Mouse (Mus musculus): ENCODE results near the gene Tcf20.
A peak's percentile ranks its signal among the peaks of the same experiment; 100 is the strongest.

The Tcf20 gene

DNA sequence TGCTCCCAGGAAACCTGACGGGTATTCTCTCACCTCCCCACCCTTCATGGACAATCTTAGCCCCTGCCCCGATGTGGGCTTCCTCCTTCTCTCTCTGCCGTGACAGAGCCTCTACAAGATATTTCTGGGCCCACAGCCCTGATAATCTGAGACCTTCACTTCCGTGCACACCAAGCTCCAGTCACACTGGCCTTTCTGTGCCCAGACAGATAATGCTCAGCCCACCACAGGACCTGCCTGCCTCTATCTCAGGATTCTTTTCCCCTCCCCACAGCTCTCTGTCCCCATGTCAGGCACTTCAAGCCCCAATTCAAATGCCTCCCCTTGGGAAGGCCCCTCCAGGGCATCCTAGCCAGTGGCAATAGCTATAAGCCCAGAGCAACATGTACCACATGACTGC lies 31.0 kb downstream of the Tcf20 start:
- H3K27me3 ChIP-seq (ENCODE audit: control insufficient read depth, insufficient read depth, low read length, poor library complexity, severe bottlenecking) = no peaks in the 10 kb centered on the region; the same call in 1 of the 2 replicates
- no peaks in the 10 kb centered on the region for H3K36me3 ChIP-seq (ENCODE audit: control insufficient read depth, insufficient read depth, low read length, poor library complexity, severe bottlenecking)
- DNase-seq (ENCODE audit: low read depth, low spot score) = no peak

DNA sequence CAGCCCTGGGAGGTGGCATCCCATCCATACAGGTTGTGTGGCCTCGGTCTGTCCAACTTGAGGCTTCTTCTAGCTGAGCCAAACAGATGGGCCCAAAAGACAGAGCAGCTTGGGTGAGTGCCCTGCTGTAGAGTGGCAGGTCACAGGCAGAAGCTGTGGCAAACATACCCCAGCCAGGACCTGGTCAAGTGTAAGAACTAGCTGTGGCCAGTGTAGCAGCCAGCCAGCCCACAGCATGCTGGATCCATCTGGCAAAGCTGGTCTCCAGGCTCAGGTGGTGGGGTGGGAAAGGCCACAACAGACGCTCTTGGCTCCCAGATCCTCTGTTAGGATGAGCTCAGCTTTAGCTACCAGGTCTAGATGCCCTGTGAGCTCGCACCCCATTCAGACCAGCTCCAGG lies 31.4 kb downstream of the Tcf20 start:
- no peaks in the 10 kb centered on the region; the same call in 1 of the 2 replicates for H3K27me3 ChIP-seq (ENCODE audit: control insufficient read depth, insufficient read depth, low read length, poor library complexity, severe bottlenecking)
- no peaks in the 10 kb centered on the region for H3K36me3 ChIP-seq (ENCODE audit: control insufficient read depth, insufficient read depth, low read length, poor library complexity, severe bottlenecking)

DNA sequence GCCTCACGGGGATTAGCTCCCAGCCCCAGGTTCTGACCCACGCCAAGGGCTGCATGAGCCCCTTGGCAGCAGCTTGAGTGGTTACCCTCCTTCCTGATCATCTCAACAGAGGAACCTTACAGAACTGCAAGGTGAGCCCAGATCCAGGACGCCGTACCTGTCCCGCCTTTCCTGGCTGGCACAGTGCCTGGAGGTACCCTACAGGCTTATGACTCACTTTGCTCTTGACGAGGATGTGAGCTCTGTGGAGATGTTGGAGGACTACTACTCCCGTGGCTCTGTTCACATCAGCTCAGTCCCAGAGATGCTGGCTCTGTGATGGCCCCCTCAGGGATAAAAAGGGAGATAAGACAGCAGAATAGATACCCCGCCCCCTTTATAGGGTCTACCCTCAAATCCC lies 32.4 kb downstream of the Tcf20 start:
- H3K27me3 ChIP-seq (ENCODE audit: control insufficient read depth, insufficient read depth, low read length, poor library complexity, severe bottlenecking) = no peaks in the 10 kb centered on the region
- no peak for DNase-seq (ENCODE audit: low read depth, low spot score)
- no peaks in the 10 kb centered on the region for H3K36me3 ChIP-seq (ENCODE audit: control insufficient read depth, insufficient read depth, low read length, poor library complexity, severe bottlenecking)

More for the DNA sequence above, 31.4 kb downstream of the Tcf20 start:
- no peak for DNase-seq (ENCODE audit: low read depth, low spot score)

DNA sequence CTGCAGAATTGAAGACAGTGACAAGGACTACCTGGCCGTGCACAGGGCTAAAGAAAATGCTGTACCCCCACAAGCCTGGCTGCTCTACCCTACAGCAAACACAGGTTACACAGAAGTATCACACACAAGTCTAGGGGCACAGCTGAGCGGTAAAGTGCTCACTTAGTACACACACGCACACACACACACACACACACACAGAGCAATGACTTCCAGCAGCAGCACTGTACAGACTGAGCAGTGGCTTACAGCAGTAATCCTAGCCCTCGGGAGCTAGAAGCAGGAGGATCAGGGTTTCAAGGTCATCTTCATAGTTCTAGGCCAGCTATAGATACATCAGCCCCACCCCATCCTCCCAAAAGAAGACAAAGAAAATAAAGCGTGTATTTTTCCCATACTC lies 33.6 kb downstream of the Tcf20 start:
- H3K36me3 ChIP-seq (ENCODE audit: control insufficient read depth, insufficient read depth, low read length, poor library complexity, severe bottlenecking) = no peaks in the 10 kb centered on the region
- no peaks in the 10 kb centered on the region for H3K27me3 ChIP-seq (ENCODE audit: control insufficient read depth, insufficient read depth, low read length, poor library complexity, severe bottlenecking)
- DNase-seq (ENCODE audit: low read depth, low spot score) = no peak

DNA sequence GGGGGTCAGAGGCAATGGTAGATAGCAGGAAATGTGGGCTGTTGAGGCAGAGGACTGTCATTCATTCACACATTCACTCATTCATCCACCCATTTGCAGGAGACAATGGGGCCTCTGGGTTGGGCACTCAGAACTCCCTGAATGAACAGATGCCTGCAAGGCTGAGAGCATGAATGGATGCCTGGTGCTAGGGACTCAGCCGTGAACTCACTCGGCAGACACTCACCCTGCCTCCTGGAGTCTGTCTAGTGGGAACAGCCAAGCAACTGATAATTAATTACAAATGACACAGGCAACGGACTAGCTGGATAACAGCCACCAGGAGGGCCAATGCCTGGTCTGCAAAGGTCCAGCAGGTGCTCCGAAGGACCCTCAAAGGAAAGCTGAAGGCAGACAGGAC lies 34.6 kb downstream of the Tcf20 start:
- DNase-seq (ENCODE audit: low read depth, low spot score) = no peak
- no peaks in the 10 kb centered on the region for H3K27me3 ChIP-seq (ENCODE audit: control insufficient read depth, insufficient read depth, low read length, poor library complexity, severe bottlenecking)

DNA sequence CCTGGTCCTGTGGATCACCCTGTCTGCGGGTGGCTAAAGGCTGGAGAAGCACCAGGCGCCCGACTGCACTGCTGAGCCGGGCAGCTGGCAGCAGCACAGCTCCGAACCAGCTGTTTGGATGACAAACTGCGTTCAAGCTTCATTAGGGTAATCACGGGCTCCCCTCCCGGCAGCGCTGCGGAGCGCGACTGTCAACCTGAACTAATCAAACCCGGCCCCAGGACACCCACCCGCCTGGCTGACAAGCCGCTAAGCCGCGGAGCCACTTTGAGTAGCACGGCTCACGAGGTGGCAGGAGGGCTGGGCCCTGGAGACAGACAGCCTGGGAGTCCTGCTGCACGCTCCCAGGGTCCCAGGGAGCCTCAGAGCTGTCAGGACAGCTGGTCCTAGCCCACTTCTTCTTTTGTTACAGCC lies 35.4 kb downstream of the Tcf20 start:
- Histone ChIP-seq H3K27me3 (ENCODE audit: control insufficient read depth, insufficient read depth, low read length, poor library complexity, severe bottlenecking) (no peaks in the 10 kb centered on the region), H3K36me3 (ENCODE audit: control insufficient read depth, insufficient read depth, low read length, poor library complexity, severe bottlenecking) (no peaks in the 10 kb centered on the region)
- peak; percentile 29 for DNase-seq (ENCODE audit: low read depth, low spot score)

More for the DNA sequence above, 34.6 kb downstream of the Tcf20 start:
- H3K36me3 ChIP-seq (ENCODE audit: control insufficient read depth, insufficient read depth, low read length, poor library complexity, severe bottlenecking) = no peaks in the 10 kb centered on the region

DNA sequence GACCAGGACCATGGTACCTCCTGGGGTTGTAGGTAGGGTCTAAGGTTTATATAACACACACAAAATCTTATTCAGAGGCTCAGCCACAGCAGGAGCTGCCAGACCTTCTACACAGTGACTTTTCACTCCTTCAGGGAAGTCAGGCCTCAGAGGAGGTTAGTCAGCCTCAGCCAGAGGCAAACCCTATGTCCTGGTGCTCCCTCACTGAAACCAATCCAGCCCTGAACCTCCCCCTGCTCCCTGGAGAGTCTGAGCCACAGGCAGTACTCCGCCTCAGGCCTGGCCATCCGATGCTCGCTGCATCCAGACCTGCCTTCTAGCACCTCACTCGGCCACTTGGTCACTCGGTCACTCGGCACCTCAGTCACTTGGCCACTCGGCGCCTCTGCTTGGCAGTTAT lies 37.4 kb downstream of the Tcf20 start:
- no peaks in the 10 kb centered on the region for H3K27me3 ChIP-seq (ENCODE audit: control insufficient read depth, insufficient read depth, low read length, poor library complexity, severe bottlenecking)
- H3K36me3 ChIP-seq (ENCODE audit: control insufficient read depth, insufficient read depth, low read length, poor library complexity, severe bottlenecking) = no peaks in the 10 kb centered on the region
- no peak for DNase-seq (ENCODE audit: low read depth, low spot score)

DNA sequence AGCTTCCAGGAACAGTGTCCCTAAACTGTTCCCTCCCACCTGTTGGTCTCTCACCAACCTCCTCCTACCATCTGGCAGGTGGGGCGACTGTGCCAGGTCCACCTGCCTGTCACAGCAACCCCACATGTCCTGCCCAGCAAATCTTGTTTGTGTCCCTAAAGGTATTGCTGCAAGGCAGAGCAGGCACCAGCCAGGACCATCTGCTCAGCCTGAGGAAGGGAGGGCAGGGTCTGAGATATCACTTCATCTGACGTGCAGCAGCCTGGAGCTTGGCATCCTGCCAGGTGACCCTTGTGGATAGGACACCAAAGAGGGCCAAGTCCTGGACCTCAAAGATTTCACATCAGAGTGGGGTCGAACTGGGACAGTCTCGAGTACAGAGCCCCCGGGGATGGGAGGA lies 40.2 kb downstream of the Tcf20 start:
- Histone ChIP-seq H3K27me3 (ENCODE audit: control insufficient read depth, insufficient read depth, low read length, poor library complexity, severe bottlenecking) (no peaks in the 10 kb centered on the region), H3K36me3 (ENCODE audit: control insufficient read depth, insufficient read depth, low read length, poor library complexity, severe bottlenecking) (no peaks in the 10 kb centered on the region)
- DNase-seq (ENCODE audit: low read depth, low spot score) = no peak

DNA sequence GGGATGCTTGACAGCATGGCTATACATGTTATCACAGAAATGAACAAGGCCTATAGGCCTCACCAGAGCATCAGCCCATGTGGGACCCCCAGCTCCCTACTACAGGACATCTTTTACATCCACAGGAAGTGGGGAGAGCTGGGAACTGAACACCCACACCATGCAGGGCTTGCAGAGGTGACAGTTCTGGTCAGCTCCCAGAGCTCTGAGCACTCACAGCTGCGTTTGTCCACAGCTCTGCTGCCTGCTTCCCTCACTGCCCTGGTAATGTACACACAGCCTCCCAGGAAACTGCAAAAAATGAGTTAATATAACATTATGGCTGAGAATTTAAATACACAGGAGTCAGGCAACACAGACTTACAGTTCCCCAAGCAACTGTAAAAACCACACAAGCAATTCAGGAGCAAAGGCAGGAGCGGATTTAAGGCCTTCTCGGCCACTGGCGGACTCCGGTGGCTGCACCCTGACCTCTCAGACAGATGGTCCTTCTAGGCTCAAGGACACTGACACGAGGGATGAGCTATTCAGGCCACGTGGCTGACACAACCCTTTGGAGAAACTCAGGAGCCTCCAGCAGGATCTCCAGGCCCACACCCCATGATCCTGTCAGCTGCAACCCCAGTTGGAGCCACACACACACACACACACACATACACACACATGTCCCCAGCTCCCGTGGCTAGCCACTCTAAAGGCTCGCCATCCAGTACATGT lies 43.0 kb downstream of the Tcf20 start:
- DNase-seq (ENCODE audit: low read depth, low spot score) = no peak
- Histone ChIP-seq H3K36me3 (ENCODE audit: control insufficient read depth, insufficient read depth, low read length, poor library complexity, severe bottlenecking) (no peaks in the 10 kb centered on the region), H3K27me3 (ENCODE audit: control insufficient read depth, insufficient read depth, low read length, poor library complexity, severe bottlenecking) (no peaks in the 10 kb centered on the region)

DNA sequence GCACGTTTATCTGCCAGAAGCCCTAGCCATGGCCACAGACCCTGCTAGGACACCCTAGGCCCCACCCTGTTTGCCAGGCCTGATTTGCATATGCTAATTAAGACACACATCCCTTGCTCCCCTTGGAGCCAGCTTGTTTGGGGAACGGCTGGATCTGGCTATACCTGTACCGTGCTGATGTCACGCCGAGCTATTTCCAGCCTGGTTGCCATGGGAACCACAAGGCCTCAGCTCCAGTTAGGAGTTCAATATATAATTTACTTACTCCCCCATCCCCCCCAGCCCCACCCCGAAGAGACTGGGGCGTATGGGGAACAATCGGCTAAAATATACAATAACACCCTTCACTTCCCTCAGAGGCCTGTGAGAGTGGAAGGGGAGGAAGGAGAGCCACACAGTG lies 45.9 kb downstream of the Tcf20 start:
- no peak for DNase-seq (ENCODE audit: low read depth, low spot score)
- Histone ChIP-seq H3K36me3 (ENCODE audit: control insufficient read depth, insufficient read depth, low read length, poor library complexity, severe bottlenecking) (no peaks in the 10 kb centered on the region), H3K27me3 (ENCODE audit: control insufficient read depth, insufficient read depth, low read length, poor library complexity, severe bottlenecking) (no peaks in the 10 kb centered on the region)

DNA sequence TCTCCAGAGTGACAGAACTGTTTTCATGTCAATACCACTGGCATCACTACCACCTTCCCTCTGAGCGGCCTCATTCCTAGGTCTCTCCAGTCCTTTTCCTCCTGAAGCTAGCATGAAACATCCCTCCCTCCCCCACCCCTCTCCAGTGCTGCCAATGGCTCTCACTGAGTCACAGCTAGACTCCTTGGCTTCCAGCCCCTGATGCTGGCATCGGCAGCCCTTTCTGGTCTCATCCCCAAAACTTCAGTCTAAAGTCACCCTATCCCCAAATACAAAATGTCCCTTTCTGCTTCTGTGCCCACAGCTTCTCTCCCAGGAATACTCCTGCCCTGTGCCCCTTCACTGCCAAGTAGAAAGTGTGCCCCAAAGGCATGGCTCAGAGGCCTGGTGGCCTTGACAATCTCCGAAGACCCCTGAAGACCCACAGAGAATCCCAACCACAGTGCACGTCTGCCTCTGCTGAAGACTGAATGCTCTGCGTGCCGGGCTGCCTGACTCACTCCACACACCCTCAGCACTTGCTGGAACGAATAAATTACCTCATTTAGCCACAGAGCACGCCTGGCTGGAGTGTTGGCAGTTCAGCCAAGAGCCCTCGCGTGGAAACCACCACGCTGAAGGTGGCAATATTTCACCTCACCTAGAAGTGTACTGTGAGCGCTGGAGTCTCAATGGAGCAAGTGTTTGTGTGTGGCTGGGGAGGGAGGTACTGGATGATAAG lies 47.0 kb downstream of the Tcf20 start:
- Histone ChIP-seq H3K27me3 (ENCODE audit: control insufficient read depth, insufficient read depth, low read length, poor library complexity, severe bottlenecking) (no peaks in the 10 kb centered on the region), H3K36me3 (ENCODE audit: control insufficient read depth, insufficient read depth, low read length, poor library complexity, severe bottlenecking) (no peaks in the 10 kb centered on the region)
- no peak for DNase-seq (ENCODE audit: low read depth, low spot score)

DNA sequence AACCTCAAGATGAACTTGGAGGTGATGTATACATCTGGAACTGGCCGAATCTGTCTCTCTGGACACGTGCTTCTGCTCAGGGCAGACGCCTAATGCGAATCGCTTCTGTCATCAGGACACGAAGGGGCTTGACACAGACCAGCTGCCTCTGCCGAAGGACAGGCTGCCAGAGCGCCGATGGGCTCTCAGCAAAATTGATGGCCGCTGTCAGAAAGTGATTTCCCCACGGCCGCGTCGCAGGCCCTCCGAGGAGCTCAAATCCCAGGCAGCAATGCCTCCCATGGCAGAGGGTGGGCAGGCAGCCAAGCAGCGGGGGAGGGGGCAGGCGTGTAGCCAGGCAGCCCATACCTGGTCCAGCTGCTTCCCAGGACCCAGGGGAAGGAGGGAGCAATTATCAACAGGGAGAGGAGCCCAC lies 49.5 kb downstream of the Tcf20 start:
- no peak for DNase-seq (ENCODE audit: low read depth, low spot score)
- no peaks in the 10 kb centered on the region for H3K36me3 ChIP-seq (ENCODE audit: control insufficient read depth, insufficient read depth, low read length, poor library complexity, severe bottlenecking)
- H3K27me3 ChIP-seq (ENCODE audit: control insufficient read depth, insufficient read depth, low read length, poor library complexity, severe bottlenecking) = no peaks in the 10 kb centered on the region; the same call in 1 of the 2 replicates

DNA sequence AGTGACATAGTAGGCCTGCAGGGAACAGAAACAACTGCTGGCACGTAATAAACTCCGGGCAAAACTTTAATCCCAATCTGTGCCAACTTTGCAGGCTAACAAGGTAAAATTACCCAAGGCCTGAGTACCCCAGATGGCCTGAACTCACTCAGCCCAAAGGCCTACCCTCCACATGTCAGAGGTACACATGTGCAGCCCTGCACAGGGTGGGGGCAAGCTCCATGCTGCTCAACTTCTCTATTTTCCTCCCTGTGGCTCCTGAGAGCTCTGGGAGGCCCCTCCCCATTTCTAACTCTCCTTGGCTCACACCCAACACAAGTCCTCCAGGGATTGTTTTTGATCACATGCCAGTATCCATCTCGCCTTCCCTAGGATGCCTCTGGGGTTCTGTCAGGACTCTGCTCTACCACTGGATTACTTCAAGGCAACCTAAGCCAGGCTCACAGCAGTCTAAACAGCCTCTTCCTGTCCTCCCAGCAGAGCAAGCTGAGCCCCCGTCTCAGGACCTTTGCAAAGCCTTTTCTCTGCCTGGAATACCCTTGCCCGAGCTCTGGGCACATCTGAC lies 50.2 kb downstream of the Tcf20 start:
- Histone ChIP-seq H3K27me3 (ENCODE audit: control insufficient read depth, insufficient read depth, low read length, poor library complexity, severe bottlenecking) (no peaks in the 10 kb centered on the region; the same call in 1 of the 2 replicates), H3K36me3 (ENCODE audit: control insufficient read depth, insufficient read depth, low read length, poor library complexity, severe bottlenecking) (no peaks in the 10 kb centered on the region)
- no peak for DNase-seq (ENCODE audit: low read depth, low spot score)

DNA sequence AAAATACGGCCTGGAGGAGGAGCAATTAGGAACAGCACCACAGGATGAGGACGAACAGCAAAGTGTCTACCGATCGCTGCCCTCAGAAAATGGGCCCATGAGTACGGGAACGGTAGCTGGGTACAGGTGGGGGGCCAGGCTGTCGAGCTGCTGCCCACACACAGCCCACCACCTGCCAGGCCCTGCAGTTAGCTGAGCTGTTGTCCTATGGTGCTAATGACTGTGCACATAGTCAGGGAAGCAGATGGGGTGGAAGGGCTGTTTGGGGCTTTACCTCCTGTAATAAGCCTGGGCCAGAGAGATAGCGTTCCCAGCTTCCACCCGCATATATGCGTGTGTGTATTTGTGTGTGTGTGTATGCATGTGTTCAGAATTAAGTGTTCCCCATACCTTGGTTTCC lies 52.7 kb downstream of the Tcf20 start:
- no peak for DNase-seq (ENCODE audit: low read depth, low spot score)
- no peaks in the 10 kb centered on the region for H3K36me3 ChIP-seq (ENCODE audit: control insufficient read depth, insufficient read depth, low read length, poor library complexity, severe bottlenecking)

DNA sequence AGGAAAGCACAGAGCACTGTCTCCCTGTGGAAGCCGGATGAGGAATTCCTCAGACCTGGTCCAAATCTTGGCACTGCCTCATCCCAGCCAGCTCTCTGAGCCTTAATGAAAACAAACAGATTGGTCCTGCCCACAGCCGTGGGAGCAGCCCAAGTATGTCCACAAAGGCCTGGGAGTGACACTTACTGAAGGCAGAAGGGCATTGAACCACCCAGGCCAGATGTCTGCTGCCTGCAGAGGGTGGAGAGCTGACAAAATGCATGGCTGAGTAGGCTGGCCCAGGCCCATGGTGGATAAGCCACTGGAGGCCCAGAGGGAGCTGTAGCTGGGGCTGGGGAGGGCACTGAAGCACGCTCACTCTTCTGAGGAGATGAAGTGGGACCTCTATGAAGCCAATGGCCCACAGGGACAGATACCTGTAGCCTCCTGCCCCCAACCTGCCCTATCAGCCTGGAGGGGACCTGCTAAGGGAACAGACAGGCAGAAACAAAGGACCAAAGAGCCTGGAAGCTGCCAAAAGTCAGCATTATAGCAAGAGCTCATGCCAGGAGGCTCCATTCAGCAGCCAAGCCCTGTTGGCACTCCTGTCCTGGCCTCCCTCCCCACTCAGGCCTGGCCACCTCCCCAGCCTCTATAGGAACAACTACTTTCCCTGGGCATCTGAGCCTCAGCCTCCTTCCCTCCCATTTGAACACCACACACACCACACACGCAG lies 54.6 kb downstream of the Tcf20 start:
- H3K36me3 ChIP-seq (ENCODE audit: control insufficient read depth, insufficient read depth, low read length, poor library complexity, severe bottlenecking) = no peaks in the 10 kb centered on the region
- DNase-seq (ENCODE audit: low read depth, low spot score) = no peak
- H3K27me3 ChIP-seq (ENCODE audit: control insufficient read depth, insufficient read depth, low read length, poor library complexity, severe bottlenecking) = no peaks in the 10 kb centered on the region; the same call in 1 of the 2 replicates

More for the DNA sequence above, 52.7 kb downstream of the Tcf20 start:
- H3K27me3 ChIP-seq (ENCODE audit: control insufficient read depth, insufficient read depth, low read length, poor library complexity, severe bottlenecking) = no peaks in the 10 kb centered on the region; the same call in 1 of the 2 replicates
